Mouse (Mus musculus) heart, embryonic 11.5 days (tissue): ENCODE measurements around the gene Ebf3. TPM values are rescaled to one million over a fixed set of nuclear protein-coding genes. Genes with fewer than 3 reads are reported as not detected.

Experiments
- ATAC-seq: fragments of 200-750 bp; cut with Nextera tagmentation; replicated peaks from 2 replicates; pipeline ENCODE4 v1.8.0; 2017; ENCODE audit warnings: moderate library complexity; ENCODE audit not compliant: insufficient number of reproducible peaks, low FRiP score, low TSS enrichment
- H3K27ac ChIP-seq: fragments of 300-500 bp; sonication (generic); 2 replicates; pipeline ENCODE4 v1.5.1; 2014; ENCODE audit warnings: mild to moderate bottlenecking, low read depth, low read length
- H3K27me3 ChIP-seq: fragments of 300-500 bp; sonication (generic); 2 replicates; pipeline ENCODE4 v1.6.1; 2014; ENCODE audit warnings: mild to moderate bottlenecking, low read length, mixed read lengths; ENCODE audit not compliant: control insufficient read depth, insufficient read depth
- H3K36me3 ChIP-seq: fragments of 300-500 bp; sonication (generic); 2 replicates; pipeline ENCODE4 v1.6.1; 2014; ENCODE audit warnings: mild to moderate bottlenecking, low read length, moderate library complexity, mixed read lengths; ENCODE audit not compliant: control insufficient read depth, insufficient read depth
- H3K4me1 ChIP-seq: fragments of 300-500 bp; sonication (generic); 2 replicates; pipeline ENCODE4 v1.6.1; 2014; ENCODE audit warnings: low read length; ENCODE audit not compliant: control insufficient read depth, insufficient read depth
- H3K4me2 ChIP-seq: fragments of 300-500 bp; sonication (generic); 2 replicates; pipeline ENCODE4 v1.6.1; 2014; ENCODE audit warnings: mild to moderate bottlenecking, moderate library complexity
- H3K4me3 ChIP-seq: fragments of 300-500 bp; sonication (generic); 2 replicates; pipeline ENCODE4 v1.5.1; 2014; ENCODE audit warnings: low read depth, low read length
- H3K9ac ChIP-seq: fragments of 300-500 bp; sonication (generic); 2 replicates; pipeline ENCODE4 v1.6.1; 2014; ENCODE audit warnings: mild to moderate bottlenecking, low read depth, low read length, moderate library complexity
- H3K9me3 ChIP-seq: fragments of 300-500 bp; sonication (generic); replicated peaks from 2 replicates; pipeline ENCODE4 v1.6.1; 2016; ENCODE audit warnings: low read length; ENCODE audit not compliant: control insufficient read depth
- WGBS: fragments of 180-500 bp; shearing (Covaris S2); extraction: QIAGEN DNeasy Blood & Tissue Kit; methylation state at CpG from one replicate; pipeline ENCODE4 v1.1.7; 2014; ENCODE audit not compliant: insufficient replicate concordance; 5-methylcytosine and 5-hydroxymethylcytosine counted together
- polyA plus RNA-seq: library from polyadenylated mRNA; unstranded; fragments of >200 nt; fragmentation: Nextera tagmentation; extraction: Ambion mirVana; gene quantifications from 2 replicates; pipeline ENCODE4 v1.2.1, GENCODE M21; 2014

The Ebf3 gene
- polyA plus RNA-seq, 1 experiment from 2014 or later: 1.6 TPM

DNA sequence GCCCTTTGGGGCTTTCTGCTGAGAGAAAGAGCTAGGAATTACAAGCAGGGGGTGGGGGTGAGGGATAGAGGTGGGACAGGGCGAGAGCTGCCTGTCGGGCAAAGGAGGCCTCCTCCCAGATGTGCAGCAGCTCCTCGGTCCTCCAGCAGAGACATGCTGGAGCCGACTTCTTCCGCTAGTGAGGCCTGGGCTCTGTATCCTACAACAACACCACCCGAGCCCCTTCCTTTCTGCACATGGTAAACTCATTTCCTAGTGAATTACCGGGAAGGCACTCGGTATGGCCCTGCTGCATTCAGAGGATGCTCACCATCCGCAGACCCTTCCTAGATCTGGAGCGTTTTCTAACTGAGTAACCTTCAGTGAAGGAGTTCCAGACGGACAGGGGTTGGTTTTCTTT lies 14.1 kb downstream of the Ebf3 start:
- Histone ChIP-seq H3K4me3 (no peak overlapping the region), H3K36me3 (no peaks in the 10 kb centered on the region), H3K4me2 (no peak overlapping the region), H3K27me3 (peaks cover 14% of the 10 kb centered on the region), H3K4me1 (peaks cover 15% of the 10 kb centered on the region), H3K27ac (no peak overlapping the region), H3K9ac (no peak overlapping the region), H3K9me3 (no peaks in the 10 kb centered on the region)
- ATAC-seq: no peak; the same call in 1 of the 2 replicates
- 25% methylated on average over 11 of the region's 11 CpGs for WGBS

DNA sequence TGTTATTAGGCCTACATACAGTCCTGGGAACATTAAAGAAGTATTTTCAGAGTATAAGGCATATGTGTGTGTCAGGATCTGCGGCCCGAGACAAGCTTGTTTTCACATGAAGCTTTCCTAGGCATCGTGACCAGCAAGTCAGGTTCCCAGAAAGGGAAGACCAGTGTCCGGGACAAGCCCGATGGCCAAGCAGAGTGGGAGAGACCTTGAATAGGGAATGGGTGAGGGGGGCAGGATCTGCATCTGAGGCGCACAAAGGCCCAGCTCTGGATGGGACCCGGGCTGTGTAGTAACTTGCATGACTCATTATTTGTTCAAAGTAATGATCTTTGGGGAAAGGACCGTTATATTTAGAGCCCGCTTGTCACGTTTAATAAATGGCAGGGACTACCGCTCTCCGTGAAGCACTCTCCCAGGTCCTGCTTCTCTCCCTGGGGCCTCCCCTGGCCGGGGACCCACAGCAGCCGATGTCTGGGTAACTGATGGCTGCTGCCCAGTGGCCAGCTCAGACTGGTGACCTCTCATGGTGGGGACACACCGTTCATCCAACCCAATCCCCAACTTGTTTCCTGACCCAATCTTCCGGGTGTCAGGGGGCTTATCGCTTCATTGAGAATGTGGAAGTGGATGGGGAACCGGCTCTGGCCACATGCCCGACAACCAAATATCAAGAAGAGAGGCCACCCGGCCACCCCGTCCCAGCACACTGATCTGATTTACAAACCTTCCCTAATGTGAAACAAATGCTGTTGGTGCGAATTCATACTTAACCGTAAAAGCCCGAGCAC lies 16.5 kb downstream of the Ebf3 start:
- H3K36me3 ChIP-seq: no peaks in the 10 kb centered on the region
- H3K4me1 ChIP-seq: peaks cover 10% of the 10 kb centered on the region
- H3K9me3 ChIP-seq: no peaks in the 10 kb centered on the region
- no peak for ATAC-seq
- H3K27me3 ChIP-seq: peaks cover 11% of the 10 kb centered on the region
- H3K27ac ChIP-seq: no peak overlapping the region
- no peak overlapping the region for H3K4me2 ChIP-seq
- no peak overlapping the region for H3K9ac ChIP-seq
- 66% methylated on average over 24 of the region's 24 CpGs for WGBS
- H3K4me3 ChIP-seq: no peak overlapping the region

DNA sequence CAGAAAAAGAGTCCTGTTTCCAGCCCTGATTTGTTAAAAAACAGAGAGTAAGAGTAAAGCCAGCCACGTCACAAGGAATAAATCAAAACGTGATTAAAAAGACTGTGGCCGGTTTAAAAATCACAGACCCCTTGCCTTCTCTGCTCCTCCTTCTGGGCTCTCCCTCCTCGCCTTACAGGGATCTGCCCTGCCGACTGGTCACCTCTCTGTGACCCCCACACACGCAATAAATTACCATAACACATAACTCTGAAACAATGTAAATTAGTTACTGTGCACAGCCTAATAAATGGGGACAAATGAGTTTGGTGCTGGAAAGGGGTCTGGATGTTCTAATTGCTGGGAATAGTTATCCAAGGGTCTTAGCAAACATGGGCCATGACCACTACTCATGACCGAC lies 17.1 kb downstream of the Ebf3 start:
- H3K27me3 ChIP-seq: peaks cover 11% of the 10 kb centered on the region
- H3K27ac ChIP-seq: no peak overlapping the region
- H3K9ac ChIP-seq: no peak overlapping the region
- H3K4me1 ChIP-seq: peaks cover 10% of the 10 kb centered on the region
- 60% methylated on average over 7 of the region's 7 CpGs for WGBS
- no peak overlapping the region for H3K4me2 ChIP-seq
- no peak for ATAC-seq
- no peak overlapping the region for H3K4me3 ChIP-seq
- no peaks in the 10 kb centered on the region for H3K9me3 ChIP-seq
- no peaks in the 10 kb centered on the region for H3K36me3 ChIP-seq

DNA sequence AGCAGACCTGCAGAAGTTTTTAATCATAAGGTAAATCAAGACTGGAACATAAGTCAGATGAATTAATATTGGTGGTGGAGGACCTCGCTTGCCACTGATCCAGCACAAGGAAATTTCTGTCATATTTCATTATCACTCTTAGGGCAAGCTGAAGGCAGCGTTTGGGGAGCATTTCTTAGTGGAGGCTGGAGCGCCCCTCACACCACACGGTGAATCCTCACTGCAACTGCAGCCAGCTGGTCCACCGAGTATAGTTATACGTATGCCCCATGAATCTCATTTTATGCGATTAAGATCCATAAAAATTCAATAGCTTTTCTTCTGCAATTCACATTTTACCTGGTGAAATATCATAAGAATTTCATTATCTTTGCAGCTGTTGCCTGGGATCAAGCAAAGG lies 18.6 kb downstream of the Ebf3 start:
- Histone ChIP-seq H3K9me3 (no peaks in the 10 kb centered on the region), H3K4me3 (no peak overlapping the region), H3K27me3 (peaks cover 11% of the 10 kb centered on the region), H3K27ac (no peak overlapping the region), H3K4me2 (no peak overlapping the region), H3K4me1 (no peaks in the 10 kb centered on the region; the same call in 1 of the 2 replicates), H3K9ac (no peak overlapping the region), H3K36me3 (no peaks in the 10 kb centered on the region)
- no peak for ATAC-seq
- 73% methylated on average over 7 of the region's 7 CpGs for WGBS

DNA sequence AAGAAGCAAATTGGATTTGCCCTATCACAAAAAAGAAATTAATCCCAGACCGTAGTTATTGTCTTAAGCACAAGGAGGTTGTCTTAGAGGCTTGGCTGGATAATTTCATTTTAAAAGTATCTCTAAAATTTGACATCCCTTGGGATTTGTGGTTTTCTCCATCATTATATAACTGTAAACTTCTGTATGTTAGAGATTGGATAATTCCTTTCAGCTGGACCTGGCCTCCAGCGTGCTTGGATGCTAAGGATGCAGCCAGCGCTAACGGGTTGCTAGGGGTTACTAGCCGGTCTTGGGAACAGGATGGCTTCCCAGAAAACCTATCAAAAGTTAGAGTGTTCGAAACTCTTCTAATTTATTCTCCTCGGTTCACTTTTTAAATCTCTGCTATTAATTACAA lies 19.8 kb downstream of the Ebf3 start:
- H3K27me3 ChIP-seq: peaks cover 5% of the 10 kb centered on the region
- WGBS: 80% methylated on average over 7 of the region's 7 CpGs
- H3K9ac ChIP-seq: no peak overlapping the region
- no peak overlapping the region for H3K4me2 ChIP-seq
- no peak overlapping the region for H3K4me3 ChIP-seq
- H3K36me3 ChIP-seq: no peaks in the 10 kb centered on the region
- no peaks in the 10 kb centered on the region for H3K9me3 ChIP-seq
- no peaks in the 10 kb centered on the region; the same call in 1 of the 2 replicates for H3K4me1 ChIP-seq
- H3K27ac ChIP-seq: no peak overlapping the region
- ATAC-seq: no peak

DNA sequence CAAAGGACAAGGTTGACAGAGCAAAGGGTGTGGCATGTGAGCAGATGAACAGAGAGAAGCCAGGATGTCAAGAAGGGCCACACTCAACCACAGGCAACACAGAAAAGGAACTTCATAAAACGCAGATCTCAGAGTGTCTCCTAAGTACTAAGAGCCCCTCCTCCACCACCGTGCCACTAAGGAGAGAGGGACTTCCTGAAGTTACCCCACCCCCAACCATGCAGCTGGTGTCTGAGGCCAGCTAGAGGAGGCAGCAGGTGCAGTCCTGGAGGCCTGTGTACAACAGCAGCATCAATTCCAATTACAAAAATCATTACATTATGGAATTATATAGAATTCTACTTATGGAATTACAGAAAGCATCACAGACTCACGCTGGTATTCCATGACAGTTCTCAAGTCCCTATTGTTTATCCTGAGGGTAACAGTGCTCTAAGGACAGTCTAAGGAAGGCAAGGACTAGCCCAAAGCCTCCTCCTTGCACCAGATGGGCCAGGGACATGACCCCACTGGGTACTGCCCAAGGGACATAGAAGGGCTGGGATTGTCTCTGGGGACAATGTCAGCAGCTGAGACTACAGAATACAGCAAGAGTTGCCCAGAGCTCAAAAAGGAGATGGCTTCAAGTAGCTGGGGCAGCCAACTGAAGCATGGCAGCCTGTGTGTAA lies 24.8 kb downstream of the Ebf3 start:
- Histone ChIP-seq H3K4me2 (no peak overlapping the region), H3K4me3 (no peak overlapping the region), H3K27ac (no peak overlapping the region), H3K9ac (no peak overlapping the region), H3K4me1 (no peaks in the 10 kb centered on the region), H3K9me3 (no peaks in the 10 kb centered on the region), H3K27me3 (no peaks in the 10 kb centered on the region), H3K36me3 (no peaks in the 10 kb centered on the region)
- 55% methylated on average over 3 of the region's 3 CpGs for WGBS
- ATAC-seq: no peak

DNA sequence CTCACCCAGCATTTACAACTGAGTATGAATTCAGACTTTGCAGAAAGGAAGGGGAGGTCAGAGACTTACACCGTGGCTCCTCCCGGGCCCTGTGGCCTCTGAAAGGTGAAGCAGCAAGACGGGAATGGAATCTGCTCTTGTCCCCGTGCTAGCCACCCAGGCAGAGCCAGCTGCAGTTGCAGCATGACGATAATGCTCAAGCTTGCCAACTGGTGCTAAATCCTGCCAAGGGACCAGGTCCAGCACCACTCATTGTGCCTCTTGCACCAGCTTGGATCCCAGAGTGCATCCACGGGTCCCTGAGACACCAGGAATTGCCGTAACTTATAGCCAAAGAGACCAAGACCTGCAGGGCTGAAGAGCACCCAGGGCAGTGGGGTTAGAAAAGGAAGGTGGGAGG lies 36.1 kb downstream of the Ebf3 start:
- Histone ChIP-seq H3K4me3 (no peak overlapping the region), H3K9ac (no peak overlapping the region), H3K27me3 (peaks cover 7% of the 10 kb centered on the region), H3K27ac (no peak overlapping the region), H3K4me2 (no peak overlapping the region), H3K4me1 (no peaks in the 10 kb centered on the region), H3K36me3 (no peaks in the 10 kb centered on the region), H3K9me3 (no peaks in the 10 kb centered on the region)
- WGBS: 83% methylated on average over 7 of the region's 7 CpGs
- no peak for ATAC-seq

DNA sequence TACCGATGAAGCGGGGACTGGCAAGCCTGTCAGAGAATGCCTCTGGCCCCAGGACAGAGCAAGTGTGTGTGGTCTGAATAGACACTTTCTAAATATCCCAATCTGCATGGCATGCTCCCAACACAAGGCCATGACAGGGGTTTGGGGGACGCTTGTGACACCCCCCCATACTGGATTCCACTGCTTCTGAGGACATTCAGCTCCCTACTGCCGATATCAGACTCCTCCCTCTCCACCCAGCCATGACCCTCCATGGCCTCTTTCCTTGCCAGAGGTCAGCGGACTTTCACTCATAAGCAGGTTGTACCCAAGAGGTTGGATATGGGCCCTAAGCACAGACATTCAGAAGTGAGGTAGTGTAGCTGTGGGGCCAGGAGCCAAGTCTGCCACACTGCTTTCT lies 36.5 kb downstream of the Ebf3 start:
- H3K4me3 ChIP-seq: no peak overlapping the region
- 78% methylated on average over 5 of the region's 5 CpGs for WGBS
- H3K36me3 ChIP-seq: no peaks in the 10 kb centered on the region
- no peak for ATAC-seq
- H3K27me3 ChIP-seq: peaks cover 7% of the 10 kb centered on the region
- no peak overlapping the region for H3K9ac ChIP-seq
- H3K4me1 ChIP-seq: no peaks in the 10 kb centered on the region
- H3K9me3 ChIP-seq: no peaks in the 10 kb centered on the region
- H3K27ac ChIP-seq: no peak overlapping the region
- H3K4me2 ChIP-seq: no peak overlapping the region
